Mouse (Mus musculus) ES-E14 (cell line): ENCODE measurements around the gene Slc25a39. TPM values are rescaled to one million over a fixed set of nuclear protein-coding genes. Genes with fewer than 3 reads are reported as not detected.

Experiments used
- DNase-seq: peaks from one replicate; pipeline ENCODE4 v3.0.0-alpha.2; 2013; ENCODE audit warnings: low read depth, low spot score
- H3K27ac ChIP-seq: 2 replicates; pipeline ENCODE4 v1.5.1; 2012; ENCODE audit warnings: low read depth, mild to moderate bottlenecking, low read length, moderate library complexity, mixed read lengths; ENCODE audit not compliant: poor library complexity, insufficient read depth, severe bottlenecking
- H3K36me3 ChIP-seq: 2 replicates; pipeline ENCODE4 v1.6.1; 2012; ENCODE audit warnings: mild to moderate bottlenecking, low read length, moderate library complexity, mixed read lengths; ENCODE audit not compliant: control insufficient read depth, poor library complexity, insufficient read depth, severe bottlenecking
- H3K4me1 ChIP-seq, 2 experiments: fragments of 150-350 bp in 1 of 2; sonication (generic) in 1 of 2; 2 replicates each; pipeline ENCODE4 v1.6.1; 2012; ENCODE audit warnings: low read length in 2 of 2, mild to moderate bottlenecking in 1 of 2, mixed read lengths in 1 of 2; ENCODE audit not compliant: control insufficient read depth in 2 of 2, insufficient read depth in 2 of 2, poor library complexity in 1 of 2
- H3K4me3 ChIP-seq, 2 experiments: fragments of 150-350 bp in 1 of 2; sonication (generic) in 1 of 2; 2 replicates each; pipeline ENCODE4 v1.5.1; 2012; ENCODE audit warnings: low read length in 2 of 2, low read depth in 1 of 2, mild to moderate bottlenecking in 1 of 2, mixed read lengths in 1 of 2; ENCODE audit not compliant: insufficient read depth in 1 of 2, poor library complexity in 1 of 2, severe bottlenecking in 1 of 2
- H3K9ac ChIP-seq: 2 replicates; pipeline ENCODE4 v1.6.1; 2012; ENCODE audit warnings: low read depth, mild to moderate bottlenecking, low read length, mixed read lengths; ENCODE audit not compliant: poor library complexity, insufficient read depth, severe bottlenecking
- H3K9me3 ChIP-seq: fragments of 150-350 bp; sonication (generic); 2 replicates; pipeline ENCODE4 v1.6.1; 2012; ENCODE audit warnings: low read depth, mild to moderate bottlenecking, low read length; ENCODE audit not compliant: control insufficient read depth, insufficient read depth
- CHD2 ChIP-seq: IDR thresholded peaks from 2 replicates; pipeline ENCODE4 v1.6.1; 2014; ENCODE audit warnings: mild to moderate bottlenecking, low read depth, low read length, inconsistent platforms
- HCFC1 ChIP-seq: IDR thresholded peaks from 2 replicates; pipeline ENCODE4 v1.6.1; 2012; ENCODE audit warnings: low read length, inconsistent platforms, borderline replicate concordance; ENCODE audit not compliant: insufficient read depth
- MAFK ChIP-seq: IDR thresholded peaks from 2 replicates; pipeline ENCODE4 v1.6.1; 2014; ENCODE audit warnings: mild to moderate bottlenecking, low read depth, low read length, inconsistent platforms; ENCODE audit not compliant: insufficient read depth
- ZC3H11A ChIP-seq: IDR thresholded peaks from 2 replicates; pipeline ENCODE4 v1.6.1; 2012; ENCODE audit warnings: low read depth, mild to moderate bottlenecking, inconsistent platforms, low read length, borderline replicate concordance
- ZNF384 ChIP-seq: IDR thresholded peaks from 2 replicates; pipeline ENCODE4 v1.6.1; 2012; ENCODE audit warnings: low read depth, low read length, inconsistent platforms
- in situ Hi-C, 2 experiments: fragments of 600-800 bp; cut with MboI; formaldehyde crosslinking; loops; one replicate each; pipeline ENCODE4 v1.15.1; 2025; ENCODE audit warnings: low sequenced_read_pairs in 2 of 2, inconsistent platforms in 1 of 2; ENCODE audit not compliant: unreplicated experiment in 2 of 2
- total RNA-seq: library from RNA; depleted of rRNA; stranded (reverse); fragments of 300-350 nt; gene quantifications from 2 replicates; pipeline ENCODE4 v1.2.3, GENCODE M21; 2012

The Slc25a39 gene
- total RNA-seq, 1 experiment: 152 TPM

- no peak overlapping the region for H3K9ac ChIP-seq
- no peaks in the 10 kb centered on the region for H3K9me3 ChIP-seq
- H3K4me3 ChIP-seq: no peak overlapping the region
- peaks cover 38% of the 10 kb centered on the region for H3K36me3 ChIP-seq
- no peak overlapping the region for H3K27ac ChIP-seq
- H3K4me1 ChIP-seq: peaks cover 6 to 34% of the 10 kb centered on the region in 2 experiments; a peak in 2 of 4 replicates
- DNase-seq: no peak
- TF ChIP-seq ZC3H11A: no peak
- TF ChIP-seq ZNF384: no peak
- no peak for TF ChIP-seq HCFC1
- no peak for TF ChIP-seq CHD2
- TF ChIP-seq MAFK: no peak
- in situ Hi-C loops: no loop called here
These were observed 7.1 kb downstream of the Slc25a39 start for GRCm38 (mm10) chr11:102400513-102401084.

GRCm38 (mm10) chr11:102399610-102400072 lies 8.1 kb downstream of the Slc25a39 start:
- in situ Hi-C loops: no loop called here
- Histone ChIP-seq H3K27ac (no peak overlapping the region), H3K36me3 (peaks cover 29% of the 10 kb centered on the region), H3K4me1 (peaks cover 6 to 36% of the 10 kb centered on the region in 2 experiments; a peak in 3 of 4 replicates), H3K9me3 (no peaks in the 10 kb centered on the region), H3K9ac (peak overlapping the region; percentile 34), H3K4me3 (peak overlapping the region; percentile 46 to 51; a peak in 2 of 4 replicates)
- TF ChIP-seq CHD2 (no peak), ZNF384 (no peak), ZC3H11A (no peak), HCFC1 (no peak), MAFK (no peak)
- DNase-seq: no peak

- Histone ChIP-seq H3K9me3 (no peaks in the 10 kb centered on the region), H3K9ac (no peak overlapping the region), H3K27ac (no peak overlapping the region), H3K4me3 (peak overlapping the region in 1 of 2 experiments; percentile 51; a peak in 1 of 4 replicates), H3K36me3 (peaks cover 24% of the 10 kb centered on the region), H3K4me1 (peaks cover 6 to 39% of the 10 kb centered on the region in 2 experiments; a peak in 3 of 4 replicates)
- DNase-seq: no peak
- in situ Hi-C loops: no loop called here
- TF ChIP-seq ZNF384 (no peak), MAFK (no peak), HCFC1 (no peak)
These were observed 8.6 kb downstream of the Slc25a39 start for GRCm38 (mm10) chr11:102399107-102399506.

GRCm38 (mm10) chr11:102398007-102398825 lies 9.5 kb downstream of the Slc25a39 start:
- Histone ChIP-seq H3K9ac (no peak overlapping the region), H3K4me1 (peaks cover 9 to 44% of the 10 kb centered on the region in 2 experiments; a peak in 3 of 4 replicates), H3K4me3 (no peak overlapping the region), H3K36me3 (peaks cover 15% of the 10 kb centered on the region), H3K27ac (no peak overlapping the region), H3K9me3 (no peaks in the 10 kb centered on the region)
- DNase-seq: no peak
- TF ChIP-seq ZNF384: no peak
- TF ChIP-seq CHD2: no peak
- in situ Hi-C loops: no loop called here

GRCm38 (mm10) chr11:102396671-102397141 lies 11.0 kb downstream of the Slc25a39 start:
- no peak for DNase-seq
- Histone ChIP-seq H3K4me1 (peaks cover 9 to 43% of the 10 kb centered on the region in 2 experiments), H3K27ac (no peak overlapping the region)

More at GRCm38 (mm10) chr11:102396671-102397141, 11.0 kb downstream of the Slc25a39 start:
- TF ChIP-seq ZC3H11A (no peak), MAFK (no peak), HCFC1 (no peak), CHD2 (no peak), ZNF384 (no peak)
- no peaks in the 10 kb centered on the region for H3K9me3 ChIP-seq
- in situ Hi-C loops: no loop called here
- no peak overlapping the region for H3K4me3 ChIP-seq
- no peaks in the 10 kb centered on the region; the same call in 1 of the 2 replicates for H3K36me3 ChIP-seq
- no peak overlapping the region for H3K9ac ChIP-seq
